Mouse (Mus musculus) intestine, embryonic 15.5 days (tissue): ENCODE data around the gene Angpt4. TPM values are rescaled to one million over a fixed set of nuclear protein-coding genes. Genes with fewer than 3 reads are reported as not detected.

Experiments used
- ATAC-seq: fragments of 200-750 bp; cut with Nextera tagmentation; 2 replicates; pipeline ENCODE4 v1.8.0; 2017; ENCODE audit warnings: moderate TSS enrichment, moderate library complexity
- H3K27ac ChIP-seq: fragments of 300-500 bp; sonication (generic); 2 replicates; pipeline ENCODE4 v1.5.1; 2015; ENCODE audit warnings: mild to moderate bottlenecking, inconsistent platforms
- H3K27me3 ChIP-seq: fragments of 300-500 bp; sonication (generic); replicated peaks from 2 replicates; pipeline ENCODE4 v1.6.1; 2015; ENCODE audit warnings: inconsistent platforms
- H3K36me3 ChIP-seq: fragments of 300-500 bp; sonication (generic); 2 replicates; pipeline ENCODE4 v1.6.1; 2015; ENCODE audit warnings: inconsistent platforms
- H3K4me1 ChIP-seq: fragments of 300-500 bp; sonication (generic); replicated peaks from 2 replicates; pipeline ENCODE4 v1.6.1; 2015; ENCODE audit warnings: inconsistent platforms
- H3K4me2 ChIP-seq: fragments of 300-500 bp; sonication (generic); replicated peaks from 2 replicates; pipeline ENCODE4 v1.6.1; 2015; ENCODE audit warnings: mild to moderate bottlenecking, inconsistent platforms
- H3K4me3 ChIP-seq: fragments of 300-500 bp; sonication (generic); replicated peaks from 2 replicates; pipeline ENCODE4 v1.5.1; 2015; ENCODE audit warnings: inconsistent platforms
- H3K9ac ChIP-seq: fragments of 300-500 bp; sonication (generic); 2 replicates; pipeline ENCODE4 v1.6.1; 2015; ENCODE audit warnings: inconsistent platforms
- H3K9me3 ChIP-seq: fragments of 300-500 bp; sonication (generic); 2 replicates; pipeline ENCODE4 v1.6.1; 2016; ENCODE audit warnings: inconsistent platforms
- WGBS: fragments of 180-500 bp; shearing (Covaris S2); methylation state at CpG from one replicate; pipeline ENCODE4 v1.1.7; 2015; 5-methylcytosine and 5-hydroxymethylcytosine counted together
- polyA plus RNA-seq: library from polyadenylated mRNA; unstranded; fragments of >200 nt; fragmentation: Nextera tagmentation; extraction: Ambion mirVana; gene quantifications from 2 replicates; pipeline ENCODE4 v1.2.1, GENCODE M21; 2015

Gene Angpt4
- polyA plus RNA-seq, 1 experiment from 2014 or later = 1.1 TPM

DNA sequence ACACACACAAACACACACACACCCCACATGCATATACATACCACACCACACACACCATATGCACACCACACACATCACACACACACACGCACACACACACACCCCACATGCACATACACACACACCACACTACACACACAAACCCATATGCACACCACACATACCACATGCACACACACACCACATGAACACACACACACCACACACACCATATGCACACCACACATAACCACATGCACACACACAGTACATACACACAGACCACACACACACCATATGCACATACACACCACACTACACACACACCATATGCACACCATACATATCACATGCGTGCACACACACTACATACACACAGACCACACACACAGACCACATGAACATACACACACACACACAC lies 36.6 kb downstream of the Angpt4 start:
- ATAC-seq = no peak
- no peak overlapping the region for H3K9ac ChIP-seq
- H3K4me3 ChIP-seq = no peak overlapping the region

DNA sequence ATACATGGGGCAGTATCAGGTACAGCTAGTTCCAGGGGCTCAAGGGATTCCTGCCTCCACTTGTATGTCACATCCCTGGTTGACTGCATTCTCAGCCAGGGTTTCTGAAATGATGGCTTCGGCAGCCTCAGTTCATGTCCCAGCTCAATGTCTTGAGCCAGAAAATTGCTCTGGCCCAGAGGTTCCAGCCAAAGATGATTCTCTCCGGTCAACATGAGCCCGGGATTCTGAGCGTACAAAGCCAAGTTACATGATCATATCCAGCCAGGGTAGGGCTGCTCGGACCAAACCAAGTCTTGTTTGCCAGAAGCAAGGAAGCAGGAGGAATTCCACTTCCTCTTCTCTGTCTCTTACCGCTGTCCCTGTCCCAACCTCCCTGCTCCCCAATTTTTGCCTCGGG lies 37.3 kb downstream of the Angpt4 start:
- H3K27me3 ChIP-seq = no peaks in the 10 kb centered on the region
- H3K4me3 ChIP-seq = no peak overlapping the region
- ATAC-seq = no peak
- H3K36me3 ChIP-seq = no peaks in the 10 kb centered on the region
- H3K4me1 ChIP-seq = no peaks in the 10 kb centered on the region
- no peak overlapping the region for H3K27ac ChIP-seq
- 76% methylated on average over 7 of the region's 7 CpGs for WGBS
- no peak overlapping the region for H3K4me2 ChIP-seq
- no peak overlapping the region for H3K9ac ChIP-seq
- H3K9me3 ChIP-seq = no peaks in the 10 kb centered on the region

More for the DNA sequence above, 36.6 kb downstream of the Angpt4 start:
- Histone ChIP-seq H3K27me3 (no peaks in the 10 kb centered on the region), H3K4me1 (no peaks in the 10 kb centered on the region), H3K4me2 (no peak overlapping the region), H3K36me3 (no peaks in the 10 kb centered on the region), H3K27ac (no peak overlapping the region), H3K9me3 (no peaks in the 10 kb centered on the region)
- WGBS = 94% methylated on average over 2 of the region's 2 CpGs

DNA sequence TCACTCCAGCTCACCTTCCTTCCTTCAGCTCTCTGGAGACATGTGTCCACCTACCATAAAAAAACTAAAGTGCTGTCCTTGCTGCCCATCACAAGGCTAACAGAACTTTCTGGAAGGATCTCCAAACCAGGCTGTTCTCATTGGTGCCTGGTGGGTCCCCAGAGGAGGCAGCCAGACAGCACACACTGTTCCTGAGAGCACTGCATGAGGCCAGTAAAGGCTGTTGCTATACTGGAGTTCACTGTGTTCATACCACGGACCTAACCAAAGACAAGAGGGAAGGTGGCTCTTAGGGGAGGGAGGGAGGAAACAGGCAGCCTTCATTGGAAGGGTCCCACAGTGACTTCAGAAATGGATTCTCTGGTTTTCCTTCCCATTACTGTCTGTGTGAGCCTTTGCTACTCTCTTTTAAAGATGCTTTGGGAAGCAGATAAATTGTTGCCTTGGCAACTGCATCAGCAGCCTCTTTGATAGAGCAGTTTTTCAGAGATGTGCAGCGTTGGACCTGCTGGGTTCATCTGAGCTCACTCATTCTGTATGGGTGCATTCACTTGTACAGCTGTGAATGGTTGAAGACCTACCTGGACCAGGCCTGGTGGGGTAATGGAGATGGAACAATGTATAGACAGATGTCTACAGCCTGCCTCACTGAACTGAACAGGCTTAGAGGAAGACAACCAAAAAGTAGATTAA lies 38.2 kb downstream of the Angpt4 start:
- no peak overlapping the region for H3K4me3 ChIP-seq
- no peaks in the 10 kb centered on the region for H3K4me1 ChIP-seq
- ATAC-seq = no peak
- no peak overlapping the region for H3K9ac ChIP-seq
- no peak overlapping the region for H3K27ac ChIP-seq
- no peaks in the 10 kb centered on the region for H3K27me3 ChIP-seq
- H3K36me3 ChIP-seq = no peaks in the 10 kb centered on the region
- H3K9me3 ChIP-seq = no peaks in the 10 kb centered on the region
- no peak overlapping the region for H3K4me2 ChIP-seq
- WGBS = 70% methylated on average over 2 of the region's 2 CpGs

DNA sequence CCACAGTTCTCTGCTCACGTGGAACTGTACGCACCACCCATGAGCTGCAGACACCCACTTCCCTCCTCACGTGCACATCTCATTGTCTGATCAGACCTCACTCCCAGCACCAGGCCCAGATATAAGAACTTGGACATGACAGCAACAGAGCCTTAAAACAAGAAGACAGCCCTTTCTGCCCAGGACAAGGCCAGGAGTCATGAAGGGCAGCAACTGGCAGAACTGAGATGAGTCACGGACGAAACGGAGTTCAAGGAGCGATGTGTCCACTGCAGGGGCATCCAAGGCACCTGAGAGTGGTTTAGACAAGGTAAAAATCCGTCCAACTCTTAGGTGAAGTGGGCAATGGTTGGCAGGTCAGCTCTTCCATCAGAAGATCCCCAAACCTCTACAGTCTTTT lies 42.7 kb downstream of the Angpt4 start:
- no peaks in the 10 kb centered on the region for H3K9me3 ChIP-seq
- no peak overlapping the region for H3K9ac ChIP-seq

DNA sequence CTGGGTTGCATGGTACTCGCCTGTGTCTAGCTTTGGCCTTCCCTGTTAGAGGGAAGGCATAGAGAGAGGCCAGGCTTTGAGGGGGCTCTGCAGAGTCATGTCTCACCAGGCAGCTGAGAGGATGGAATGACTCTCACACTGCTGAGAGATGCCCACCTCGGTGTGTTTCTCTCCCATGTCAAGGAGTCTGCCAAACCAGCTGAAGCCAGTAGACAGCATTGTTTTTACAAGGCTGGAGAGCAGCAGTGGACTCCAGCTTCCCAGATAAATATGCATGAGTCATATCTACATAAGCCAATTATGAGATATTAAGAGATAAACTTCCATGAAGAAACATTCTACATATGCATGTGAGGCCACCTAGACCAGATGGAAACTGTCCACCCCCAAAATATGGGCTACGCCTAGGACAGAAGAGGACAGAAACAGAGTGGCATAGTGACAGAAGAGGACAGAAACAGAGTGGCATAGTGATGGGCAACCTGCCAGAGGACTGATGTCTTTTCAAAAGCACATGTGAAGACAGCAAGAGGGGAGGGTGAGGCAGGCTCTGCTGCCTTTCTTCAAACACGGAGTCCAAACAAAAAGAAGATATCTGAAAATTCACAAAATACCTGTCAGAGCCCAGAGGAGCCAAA lies 45.6 kb downstream of the Angpt4 start:
- H3K27ac ChIP-seq = no peak overlapping the region
- H3K9ac ChIP-seq = no peak overlapping the region
- no peak overlapping the region for H3K4me3 ChIP-seq
- H3K4me2 ChIP-seq = no peak overlapping the region
- no peaks in the 10 kb centered on the region for H3K27me3 ChIP-seq
- no peak for ATAC-seq
- no peaks in the 10 kb centered on the region for H3K36me3 ChIP-seq
- H3K9me3 ChIP-seq = no peaks in the 10 kb centered on the region
- WGBS = 73% methylated on average over 4 of the region's 4 CpGs
- no peaks in the 10 kb centered on the region for H3K4me1 ChIP-seq

More for the DNA sequence above, 42.7 kb downstream of the Angpt4 start:
- ATAC-seq = no peak
- WGBS = 85% methylated on average over 8 of the region's 8 CpGs
- no peak overlapping the region for H3K4me2 ChIP-seq
- no peaks in the 10 kb centered on the region for H3K4me1 ChIP-seq
- H3K27me3 ChIP-seq = no peaks in the 10 kb centered on the region
- no peaks in the 10 kb centered on the region for H3K36me3 ChIP-seq
- H3K27ac ChIP-seq = no peak overlapping the region
- no peak overlapping the region for H3K4me3 ChIP-seq

DNA sequence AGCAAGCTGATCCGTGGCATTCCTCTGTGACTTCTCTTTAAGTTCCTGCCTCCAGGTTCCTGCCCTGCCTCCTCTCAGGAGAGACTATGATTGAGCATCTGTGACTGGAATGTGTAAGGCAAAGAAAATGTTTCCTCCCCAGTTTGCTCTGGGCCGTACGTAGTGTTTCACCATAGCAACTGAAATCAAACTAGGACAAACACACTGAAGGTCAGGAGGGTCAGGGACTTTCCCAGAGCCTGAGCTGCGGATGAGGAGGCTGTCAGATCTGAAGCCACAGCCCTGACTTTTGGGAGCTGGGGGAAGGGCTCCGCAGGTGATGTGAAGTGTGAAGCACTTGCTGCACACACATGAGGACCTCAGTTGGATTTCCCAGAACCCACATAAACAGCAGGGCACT lies 48.3 kb downstream of the Angpt4 start:
- 26% methylated on average over 5 of the region's 5 CpGs for WGBS
- ATAC-seq = no peak
- no peaks in the 10 kb centered on the region for H3K27me3 ChIP-seq

DNA sequence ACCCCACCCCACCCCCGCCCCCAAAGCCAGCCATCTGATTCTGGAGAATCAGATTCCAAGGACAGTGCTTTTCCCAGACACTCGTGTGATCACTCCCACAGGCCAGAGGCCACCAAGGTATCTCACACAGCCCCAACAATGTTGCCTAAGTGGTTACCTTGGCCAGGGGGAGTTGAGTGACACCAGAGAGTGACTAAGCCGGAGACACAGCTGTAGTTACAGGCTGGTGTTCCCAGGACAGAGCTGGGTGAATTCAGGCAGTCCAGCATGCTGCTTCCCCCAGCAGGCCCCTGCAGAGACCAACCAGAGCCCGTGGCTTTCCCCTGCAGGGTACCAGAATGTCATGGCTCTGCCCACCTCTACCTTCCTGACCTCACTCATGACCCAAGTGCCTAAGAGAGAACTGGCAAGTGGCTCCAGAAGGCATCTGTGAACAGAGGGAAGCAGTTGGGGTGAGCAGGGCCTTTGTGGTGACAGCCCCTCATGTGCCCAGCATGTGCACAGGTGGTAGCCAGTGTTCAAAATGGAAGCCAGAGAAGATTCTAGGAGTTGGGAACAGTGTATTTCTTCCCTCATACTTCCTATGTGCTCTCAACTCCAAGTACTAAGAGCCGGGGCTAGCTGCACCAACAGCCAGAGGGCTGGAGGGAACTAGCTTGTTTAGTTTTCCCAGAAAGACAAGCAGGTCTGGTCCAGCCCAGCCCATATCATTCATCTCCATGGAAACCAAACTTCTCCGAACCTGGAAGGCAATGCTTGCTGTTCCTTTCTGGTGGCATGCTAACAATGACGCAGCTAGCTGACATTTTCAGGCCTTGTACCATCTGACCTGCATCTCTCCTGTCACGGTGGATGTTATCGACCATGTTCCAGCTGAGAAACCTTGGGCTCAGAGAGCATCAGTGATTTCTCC lies 50.5 kb downstream of the Angpt4 start:
- Histone ChIP-seq H3K4me2 (no peak overlapping the region), H3K36me3 (no peaks in the 10 kb centered on the region), H3K4me3 (no peak overlapping the region), H3K27me3 (no peaks in the 10 kb centered on the region), H3K4me1 (peaks cover 13% of the 10 kb centered on the region), H3K9me3 (no peaks in the 10 kb centered on the region), H3K9ac (no peak overlapping the region), H3K27ac (no peak overlapping the region)
- peak; percentile 43; the same call in 1 of the 2 replicates for ATAC-seq
- 45% methylated on average over 9 of the region's 9 CpGs for WGBS

More for the DNA sequence above, 48.3 kb downstream of the Angpt4 start:
- Histone ChIP-seq H3K9me3 (no peaks in the 10 kb centered on the region), H3K27ac (no peak overlapping the region), H3K4me3 (no peak overlapping the region), H3K9ac (no peak overlapping the region), H3K4me1 (peaks cover 7% of the 10 kb centered on the region), H3K4me2 (no peak overlapping the region), H3K36me3 (no peaks in the 10 kb centered on the region)

DNA sequence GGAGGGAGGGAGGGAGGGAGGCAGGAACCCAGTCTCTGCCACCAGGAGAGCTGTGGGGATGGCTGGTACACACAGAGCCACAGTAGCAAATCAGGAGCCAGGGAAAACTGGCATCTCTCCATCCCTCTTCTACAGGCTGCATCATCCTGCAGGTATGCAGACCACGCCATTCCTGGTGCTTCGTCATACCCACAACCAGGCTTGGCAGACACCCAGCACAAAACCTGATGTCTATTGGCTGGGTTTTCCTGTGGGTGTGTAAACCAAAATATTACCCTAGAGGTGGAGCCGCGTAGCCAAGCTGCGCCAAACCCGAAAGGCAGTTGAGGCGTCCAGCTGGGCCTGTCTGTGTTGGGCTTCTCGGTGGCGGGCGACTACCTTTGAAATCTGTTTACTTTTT lies 51.5 kb downstream of the Angpt4 start:
- no peaks in the 10 kb centered on the region for H3K27me3 ChIP-seq
- peak; percentile 63 for ATAC-seq
- H3K36me3 ChIP-seq = no peaks in the 10 kb centered on the region
- H3K4me3 ChIP-seq = no peak overlapping the region
- H3K27ac ChIP-seq = no peak overlapping the region
- 40% methylated on average over 10 of the region's 10 CpGs for WGBS
- H3K9me3 ChIP-seq = no peaks in the 10 kb centered on the region
- H3K4me1 ChIP-seq = peaks cover 13% of the 10 kb centered on the region
- no peak overlapping the region for H3K9ac ChIP-seq
- H3K4me2 ChIP-seq = no peak overlapping the region

DNA sequence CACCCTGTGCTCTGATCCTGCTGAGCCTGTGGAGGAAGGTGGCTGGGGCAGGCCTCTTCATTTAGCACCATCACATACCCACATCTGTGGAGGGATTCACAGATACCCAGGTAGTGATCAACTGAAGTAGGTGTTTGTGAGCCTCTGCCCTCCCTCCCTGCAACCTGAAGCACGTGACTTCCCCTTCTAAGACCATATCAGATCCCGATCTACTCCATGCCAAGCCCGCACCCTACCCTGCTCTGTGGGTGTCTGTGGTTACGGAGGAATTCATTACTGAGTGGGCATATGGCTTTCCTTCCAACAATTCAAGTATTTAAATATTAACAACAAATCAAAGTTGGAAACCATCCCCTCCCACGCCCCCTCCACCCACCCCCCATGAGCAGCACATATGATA lies 52.3 kb downstream of the Angpt4 start:
- no peaks in the 10 kb centered on the region for H3K36me3 ChIP-seq
- H3K27ac ChIP-seq = no peak overlapping the region
- no peak overlapping the region for H3K4me3 ChIP-seq
- H3K4me2 ChIP-seq = no peak overlapping the region
- ATAC-seq = no peak
- WGBS = 90% methylated on average over 5 of the region's 5 CpGs
- H3K9me3 ChIP-seq = no peaks in the 10 kb centered on the region
- no peaks in the 10 kb centered on the region for H3K27me3 ChIP-seq
- no peak overlapping the region for H3K9ac ChIP-seq
- peaks cover 13% of the 10 kb centered on the region for H3K4me1 ChIP-seq

DNA sequence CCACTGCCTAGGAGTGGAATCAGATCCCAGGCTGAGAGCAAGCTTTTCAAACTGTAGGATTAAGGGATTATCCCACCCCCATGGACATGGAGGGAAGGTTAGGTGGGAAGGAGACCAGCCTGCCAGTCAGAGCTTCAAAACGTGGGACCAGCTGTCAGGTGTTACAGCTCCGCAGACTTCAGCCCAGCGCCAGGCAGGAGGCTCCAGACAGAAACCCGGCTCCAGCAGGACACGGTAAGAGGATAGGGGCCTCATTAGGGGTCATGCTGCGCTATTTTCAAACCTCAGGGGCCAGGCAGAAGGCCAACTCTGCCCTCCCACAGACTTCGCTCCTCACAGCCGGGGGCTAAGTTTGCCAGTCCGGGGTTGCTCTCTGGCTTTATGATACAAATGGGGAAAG lies 53.0 kb downstream of the Angpt4 start:
- Histone ChIP-seq H3K4me3 (no peak overlapping the region), H3K4me2 (no peak overlapping the region), H3K27ac (no peak overlapping the region), H3K9ac (no peak overlapping the region), H3K4me1 (peaks cover 13% of the 10 kb centered on the region), H3K36me3 (no peaks in the 10 kb centered on the region), H3K9me3 (no peaks in the 10 kb centered on the region), H3K27me3 (no peaks in the 10 kb centered on the region)
- no peak for ATAC-seq
- 24% methylated on average over 9 of the region's 9 CpGs for WGBS

DNA sequence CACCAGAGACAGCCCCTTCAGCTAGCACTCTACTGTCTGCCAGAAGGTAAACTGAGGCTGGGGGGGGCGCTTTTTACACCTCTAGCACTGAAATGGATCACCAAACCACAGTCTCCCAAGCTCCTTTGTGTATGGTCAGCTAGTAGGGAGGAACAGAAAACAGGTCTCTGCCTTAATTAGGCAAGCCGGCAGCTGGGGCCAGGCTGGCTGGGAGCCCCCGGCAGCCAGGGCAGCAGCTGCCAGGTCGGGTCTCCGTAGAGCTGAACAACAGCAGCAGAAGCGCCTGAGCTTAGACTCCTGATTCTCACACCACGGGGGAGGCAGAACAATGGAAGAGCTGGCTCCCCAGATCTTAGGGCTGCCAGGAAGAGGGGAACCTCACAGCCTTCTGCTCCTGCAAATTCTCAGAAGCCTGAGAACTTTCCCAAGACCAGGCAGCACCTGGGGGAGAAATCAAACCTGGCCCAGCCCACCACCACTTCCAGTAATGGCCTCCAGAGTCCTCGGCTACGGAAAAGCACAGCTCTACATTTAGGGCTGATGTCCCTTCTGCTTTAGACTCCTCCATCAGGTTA lies 56.3 kb downstream of the Angpt4 start:
- 43% methylated on average over 9 of the region's 9 CpGs for WGBS
- peaks cover 30% of the 10 kb centered on the region for H3K4me1 ChIP-seq
- no peak for ATAC-seq
- H3K27me3 ChIP-seq = no peaks in the 10 kb centered on the region
- H3K9ac ChIP-seq = no peak overlapping the region
- no peaks in the 10 kb centered on the region for H3K9me3 ChIP-seq
- H3K27ac ChIP-seq = no peak overlapping the region
- H3K4me3 ChIP-seq = no peak overlapping the region
- no peak overlapping the region for H3K4me2 ChIP-seq
- H3K36me3 ChIP-seq = no peaks in the 10 kb centered on the region

DNA sequence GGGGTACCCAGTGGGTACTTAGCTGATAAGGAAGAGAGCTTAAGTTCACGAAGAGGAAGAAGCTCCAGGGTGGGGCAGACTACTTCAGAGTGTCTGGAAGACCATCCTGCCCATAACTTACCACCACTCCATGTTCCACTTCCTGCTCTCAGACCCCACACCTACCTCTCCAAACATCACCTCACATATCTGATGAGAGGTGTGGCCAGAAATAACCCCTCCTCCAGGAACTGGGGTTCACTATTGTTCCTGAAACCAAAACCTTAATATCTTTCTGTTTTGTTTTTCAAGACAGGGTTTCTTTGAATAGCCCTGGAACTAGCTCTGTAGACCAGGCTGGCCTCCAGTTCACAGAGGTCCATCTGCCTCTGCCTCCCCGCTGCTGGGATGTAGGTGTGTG lies 56.8 kb downstream of the Angpt4 start:
- H3K27ac ChIP-seq = no peak overlapping the region

More for the DNA sequence above, 56.8 kb downstream of the Angpt4 start:
- no peak for ATAC-seq
- Histone ChIP-seq H3K9ac (no peak overlapping the region), H3K9me3 (no peaks in the 10 kb centered on the region), H3K4me1 (peaks cover 35% of the 10 kb centered on the region), H3K36me3 (no peaks in the 10 kb centered on the region), H3K27me3 (no peaks in the 10 kb centered on the region), H3K4me2 (no peak overlapping the region), H3K4me3 (no peak overlapping the region)
- WGBS = 72% methylated on average over 2 of the region's 2 CpGs
